Mouse (Mus musculus) thymus, postnatal 10 days (tissue): ENCODE data around the gene Ephb1.

Source experiments
- DNase-seq, 2 experiments: peaks; one replicate each; pipeline ENCODE4 v3.0.0; 2021; ENCODE audit warnings: low spot score in 2 of 2

Gene Ephb1

DNA sequence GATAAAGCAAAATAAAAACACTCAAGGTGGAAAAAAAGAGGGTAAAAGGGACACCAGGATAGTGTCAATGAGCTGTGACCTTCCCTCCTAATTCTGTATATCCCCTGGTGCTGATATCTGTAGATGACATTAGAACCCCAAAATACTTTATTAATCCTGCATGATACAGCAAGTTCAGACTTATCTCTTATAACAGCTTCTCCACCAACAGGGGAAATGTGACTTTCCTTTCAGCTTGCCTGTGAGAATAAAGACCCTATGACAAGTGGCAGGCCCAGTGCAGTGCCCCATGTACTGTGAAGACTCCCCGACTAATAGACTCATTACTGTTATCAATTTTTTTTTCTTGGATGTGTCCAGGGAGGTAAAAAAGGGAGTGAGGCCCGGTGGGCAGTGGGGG is 367.6 kb downstream of the Ephb1 start:
- no peak for DNase-seq

DNA sequence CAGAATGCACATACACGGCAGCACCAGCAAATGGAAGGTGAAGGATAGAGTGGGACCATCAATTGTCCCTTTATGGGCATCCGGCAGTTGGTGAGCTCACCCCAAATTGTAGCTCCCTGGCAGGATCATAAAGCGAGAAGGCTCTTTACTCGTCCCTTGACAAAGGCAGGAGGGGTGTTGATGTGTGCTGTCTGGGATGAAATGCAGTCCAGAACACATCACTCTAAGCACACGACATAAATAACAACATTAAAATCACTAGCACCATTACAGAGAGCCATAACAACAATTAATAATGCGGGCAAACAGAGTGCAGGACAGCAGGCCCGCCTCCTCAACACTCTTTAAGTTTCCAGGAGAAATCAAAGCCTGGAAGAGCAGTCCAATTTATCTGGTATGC is 372.1 kb downstream of the Ephb1 start:
- DNase-seq = no peak

- DNase-seq = no peak
These were observed 373.3 kb downstream of the Ephb1 start for GRCm38 (mm10) chr9:101981161-101981560.

DNA sequence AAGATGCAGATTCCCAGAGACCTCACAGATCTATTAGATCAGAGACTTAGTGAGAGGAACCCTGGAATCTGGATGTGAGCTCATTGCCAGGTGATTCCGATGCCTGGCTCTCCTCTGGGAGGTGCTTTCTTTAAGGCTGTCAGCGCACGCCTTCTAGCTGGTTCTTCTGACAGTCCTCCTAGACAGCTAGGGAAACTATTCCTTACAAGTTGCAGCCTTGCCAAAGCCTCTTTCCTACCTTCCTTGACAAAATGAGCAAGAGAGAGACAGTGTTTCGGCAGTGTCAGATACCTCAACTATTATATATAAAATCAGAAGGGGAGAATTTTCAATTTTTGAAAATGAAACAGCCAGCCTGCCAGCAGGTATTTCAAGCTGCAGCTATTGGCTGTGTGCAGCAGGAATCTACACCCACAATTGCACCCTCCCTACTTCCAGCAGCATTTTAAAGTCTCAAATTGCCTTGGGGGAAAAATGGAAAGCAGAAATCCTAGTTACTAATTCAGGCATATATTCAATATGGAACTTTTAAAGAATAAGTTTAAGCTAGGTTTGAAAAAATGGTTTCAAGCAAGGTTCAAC is 377.5 kb downstream of the Ephb1 start:
- DNase-seq = no peak

- peak in 1 of 2 experiments; percentile 5 for DNase-seq
These were observed 382.2 kb downstream of the Ephb1 start for GRCm38 (mm10) chr9:101972314-101972713.

GRCm38 (mm10) chr9:101971806-101972205 is 382.7 kb downstream of the Ephb1 start:
- DNase-seq = no peak

- DNase-seq = no peak
These were observed 398.3 kb downstream of the Ephb1 start for GRCm38 (mm10) chr9:101956228-101956627.

DNA sequence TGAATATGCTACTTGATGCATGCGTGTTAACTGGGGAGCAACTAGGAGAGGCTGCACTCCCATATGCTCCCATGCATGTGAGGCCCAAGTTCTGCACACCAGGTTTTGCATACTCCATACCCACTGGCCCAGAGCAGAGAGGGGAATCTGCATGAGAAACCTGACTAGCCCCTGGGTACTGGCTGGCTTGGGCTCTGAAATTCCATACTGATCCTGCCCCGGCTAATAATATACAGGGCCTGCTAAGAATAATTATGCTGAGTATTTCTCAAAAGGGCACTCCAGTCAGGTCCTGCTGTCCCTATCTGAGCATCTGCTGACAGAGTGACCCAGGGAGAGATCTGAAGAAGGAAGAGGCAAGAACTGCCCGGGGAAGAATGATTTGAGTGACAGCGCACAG is 400.0 kb downstream of the Ephb1 start:
- DNase-seq = no peak

- no peak for DNase-seq
These were observed 404.4 kb downstream of the Ephb1 start for GRCm38 (mm10) chr9:101950101-101950500.

DNA sequence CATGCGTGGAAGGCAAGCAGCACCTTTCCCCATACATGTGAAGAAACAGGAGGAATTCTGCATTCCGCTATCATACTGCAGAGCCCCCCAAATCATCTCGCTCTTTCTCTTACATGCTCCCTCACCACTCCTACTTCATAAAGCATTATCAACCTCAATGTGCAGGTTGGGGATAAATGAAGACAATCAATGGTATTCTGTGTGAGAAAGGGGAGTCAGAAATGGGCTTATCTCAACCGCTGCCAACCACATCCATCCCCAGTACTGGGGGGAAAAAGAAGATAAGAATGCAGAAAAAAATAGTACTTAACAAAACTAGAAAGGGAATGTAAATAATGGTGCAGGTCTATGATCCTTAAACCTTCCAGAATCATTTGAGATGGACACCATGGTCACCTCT is 408.7 kb downstream of the Ephb1 start:
- no peak for DNase-seq

DNA sequence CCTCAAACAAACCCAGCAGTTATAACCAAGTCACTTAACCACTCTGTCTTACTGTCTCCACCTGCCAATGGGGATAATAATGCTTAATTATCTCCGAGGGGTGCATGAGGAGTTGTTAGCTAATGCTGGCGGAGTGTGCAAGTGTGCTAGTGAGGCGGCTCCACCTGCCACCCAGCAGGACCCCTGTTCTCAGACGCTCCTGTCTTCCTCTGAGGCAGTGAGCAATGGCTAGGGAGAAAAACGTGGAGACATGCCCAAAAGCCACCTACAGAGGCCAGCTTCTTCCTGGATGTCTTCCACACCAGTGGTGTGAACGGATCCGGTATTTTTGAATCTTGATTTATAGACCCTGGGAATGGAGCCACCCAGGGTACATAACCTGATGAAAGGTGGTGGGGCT is 409.2 kb downstream of the Ephb1 start:
- DNase-seq = no peak

GRCm38 (mm10) chr9:101942058-101942669 is 412.3 kb downstream of the Ephb1 start:
- DNase-seq = no peak

- no peak for DNase-seq
These were observed 414.3 kb downstream of the Ephb1 start for GRCm38 (mm10) chr9:101940182-101940581.

DNA sequence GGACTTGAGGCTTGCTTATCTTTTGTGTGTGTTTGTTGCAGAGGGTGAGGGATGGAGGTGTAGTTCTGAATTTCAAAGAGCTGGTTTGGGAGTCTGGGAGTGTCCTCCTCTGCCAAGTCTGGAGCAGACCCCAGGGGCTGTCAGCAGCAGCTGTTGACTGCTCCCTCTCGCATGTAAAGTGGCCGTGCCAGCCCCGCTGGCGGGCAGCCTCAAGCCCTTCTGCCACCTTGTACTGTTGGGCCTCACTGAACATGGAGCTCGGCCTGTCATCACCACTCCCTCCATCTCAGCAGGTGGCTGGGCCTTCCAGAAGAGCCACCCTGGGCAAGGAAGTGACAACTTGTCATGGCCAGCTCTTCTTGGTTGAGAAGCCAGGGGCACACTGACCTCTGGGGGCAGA is 415.5 kb downstream of the Ephb1 start:
- DNase-seq = no peak

GRCm38 (mm10) chr9:101938066-101938465 is 416.4 kb downstream of the Ephb1 start:
- DNase-seq = no peak

DNA sequence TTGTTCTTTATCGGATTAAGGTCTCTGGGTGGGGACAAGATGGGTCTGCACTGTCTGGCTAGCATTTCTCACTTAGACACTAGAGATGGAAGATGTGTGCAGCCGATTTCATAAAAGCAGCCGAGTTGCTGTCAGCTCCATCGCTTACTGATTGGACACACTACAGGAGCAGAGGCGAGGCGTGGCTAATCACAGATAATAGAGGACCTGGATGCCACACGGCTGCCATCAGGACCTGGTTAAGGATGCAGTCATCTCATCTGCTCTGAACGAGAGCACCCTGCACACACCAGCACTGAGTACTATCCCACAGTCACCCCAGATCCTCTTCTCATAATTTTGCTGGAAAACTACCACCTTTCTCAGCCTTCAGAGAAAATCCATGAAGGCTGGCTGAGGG is 419.6 kb downstream of the Ephb1 start:
- DNase-seq = no peak

DNA sequence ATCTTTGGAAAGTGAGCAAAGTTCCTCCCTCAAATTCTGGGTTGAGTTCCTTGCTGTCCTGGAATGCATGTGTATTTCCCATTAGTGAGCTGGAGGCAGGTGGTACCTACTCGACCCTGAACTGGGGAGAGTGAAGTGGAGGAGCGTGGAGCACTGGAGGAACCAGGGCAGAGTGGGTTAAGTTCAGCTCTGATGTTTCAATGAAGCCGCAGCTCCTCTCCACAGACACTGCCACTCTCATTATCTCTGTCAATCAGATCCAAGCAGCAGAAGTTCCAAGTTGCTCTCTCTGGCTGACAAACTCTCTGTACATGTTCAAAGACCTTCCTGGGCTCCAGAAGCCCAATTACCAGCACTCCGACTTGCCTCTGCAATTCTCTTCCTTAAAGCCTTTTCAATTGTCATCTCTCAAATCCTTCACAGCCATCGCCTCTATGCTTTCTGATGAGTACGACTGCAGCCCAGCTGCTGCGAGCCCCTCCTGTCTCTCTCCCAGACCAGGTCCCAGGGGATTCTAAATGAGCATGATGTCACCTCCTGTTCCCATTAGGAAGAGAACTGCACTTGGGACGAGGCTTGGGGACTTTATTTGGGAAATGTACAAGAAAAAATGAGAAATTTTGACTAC is 420.4 kb downstream of the Ephb1 start:
- no peak for DNase-seq

DNA sequence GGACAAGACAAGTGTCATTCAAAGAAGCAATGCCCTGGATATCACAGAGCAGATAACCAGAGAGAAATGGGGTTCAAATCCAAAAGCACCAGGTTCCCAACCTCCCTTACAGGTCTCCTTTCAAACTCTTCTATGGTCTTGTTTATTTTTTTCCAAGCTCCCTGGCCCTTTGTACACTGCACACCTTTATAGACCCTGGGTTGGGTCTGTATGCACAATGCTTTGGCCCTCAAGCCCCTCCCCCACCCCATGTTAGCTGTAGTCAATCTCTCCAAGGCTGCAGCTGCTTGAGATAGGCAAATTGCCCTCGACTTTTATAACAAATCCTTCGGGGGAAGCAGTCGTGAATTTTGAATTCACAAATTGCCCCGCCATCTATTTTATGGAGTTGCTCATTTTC is 429.7 kb downstream of the Ephb1 start:
- no peak for DNase-seq

DNA sequence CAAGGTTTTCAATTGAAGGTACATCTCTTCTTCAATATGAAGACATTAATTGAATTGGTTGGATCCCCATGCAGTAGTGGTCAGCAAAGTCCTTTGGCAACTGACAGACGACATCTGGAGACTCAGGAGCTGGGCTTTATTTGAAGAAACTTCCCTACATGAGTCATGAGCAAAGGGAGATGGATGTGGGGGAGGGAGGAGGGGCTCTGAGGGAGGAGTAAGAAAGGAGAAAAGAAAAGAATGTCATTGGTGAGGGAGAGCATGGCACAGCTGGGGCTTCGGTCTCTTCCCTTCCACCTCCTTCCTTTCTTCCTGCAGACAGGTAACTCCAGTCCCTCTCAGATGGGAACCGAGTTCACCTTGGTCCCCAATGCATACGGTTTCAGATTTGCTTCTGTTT is 431.6 kb downstream of the Ephb1 start:
- no peak for DNase-seq

GRCm38 (mm10) chr9:101919324-101919723 is 435.2 kb downstream of the Ephb1 start:
- DNase-seq = no peak

GRCm38 (mm10) chr9:101918771-101919170 is 435.7 kb downstream of the Ephb1 start:
- no peak for DNase-seq

- DNase-seq = no peak
These were observed 439.4 kb downstream of the Ephb1 start for GRCm38 (mm10) chr9:101915082-101915481.

GRCm38 (mm10) chr9:101911176-101911866 is 443.2 kb downstream of the Ephb1 start:
- DNase-seq = no peak
